Mouse (Mus musculus): ENCODE measurements around the gene Tecr. TPM values are rescaled to one million over a fixed set of nuclear protein-coding genes. Genes with fewer than 3 reads are reported as not detected.

The Tecr gene
- total and polyA plus RNA-seq, 2 experiments from 2014 or later: 327 to 380 TPM

DNA sequence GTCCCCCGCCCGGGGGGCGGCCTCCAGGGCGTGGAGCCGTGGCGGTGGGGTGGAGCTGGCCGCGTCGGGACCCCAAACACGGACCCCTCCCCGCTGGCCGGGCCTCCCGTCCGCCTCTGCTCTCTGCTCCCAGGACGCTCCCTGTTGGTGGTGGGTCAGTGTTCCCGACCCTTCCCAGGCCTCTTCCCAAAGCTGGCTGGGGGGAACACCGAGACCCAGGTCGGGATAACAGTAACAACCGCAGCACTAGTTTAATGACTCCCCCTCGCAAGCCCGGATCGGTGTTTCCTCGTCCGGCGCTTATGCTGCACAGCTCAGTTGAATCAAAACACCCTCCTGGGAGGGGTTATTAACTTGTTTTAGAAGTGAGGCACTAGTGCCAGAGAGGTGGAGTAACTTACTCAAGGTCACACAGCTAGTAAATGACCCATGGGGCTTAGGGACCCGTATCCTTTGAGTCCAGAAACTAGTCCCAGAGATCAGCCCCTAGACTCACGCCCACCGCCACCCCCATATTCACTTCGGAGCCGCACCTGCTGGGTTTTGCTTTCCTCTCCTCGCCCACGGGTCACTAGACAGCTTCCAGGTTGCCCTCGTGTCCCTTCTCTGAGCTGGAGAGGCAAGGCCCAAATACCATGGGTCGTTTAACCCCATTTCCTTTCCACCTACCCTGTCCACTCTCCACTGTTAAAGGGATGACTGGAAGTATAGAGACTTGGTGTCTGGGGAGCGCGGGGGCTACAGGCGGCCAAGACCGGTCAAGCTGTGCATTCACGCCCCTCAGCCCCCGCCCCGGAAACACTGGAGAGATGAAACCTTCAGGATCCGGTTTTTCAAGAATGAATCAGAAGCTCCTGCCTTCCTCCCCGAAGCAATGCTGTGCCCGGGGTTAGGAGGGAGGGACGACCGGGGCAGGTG, 45.2 kb upstream of the Tecr start:
- Histone ChIP-seq H3K4me2 (ENCODE audit: low read depth, low read length) (peak overlapping the region; percentile 83), H3K4me3 (ENCODE audit: low read depth, low read length) (peak overlapping the region; percentile 82), H3K4me1 (ENCODE audit: control insufficient read depth, insufficient read depth) (peaks cover 15% of the 10 kb centered on the region), H3K9me3 (replicated peaks; ENCODE audit: control insufficient read depth, low read length) (no peaks in the 10 kb centered on the region), H3K27me3 (ENCODE audit: control insufficient read depth, insufficient read depth, low read length) (no peaks in the 10 kb centered on the region), H3K9ac (replicated peaks; ENCODE audit: low read depth, low read length) (peak overlapping the region; percentile 75), H3K36me3 (replicated peaks; ENCODE audit: control insufficient read depth, insufficient read depth, low read length) (no peaks in the 10 kb centered on the region; the same call in 1 of the 2 replicates), H3K27ac (ENCODE audit: low read depth) (peak overlapping the region; percentile 74)
- DNase-seq (ENCODE audit: low spot score) (peak; percentile 17), ATAC-seq (ENCODE audit: insufficient read depth, low read depth) (peak; percentile 21)
- TF ChIP-seq CTCF (IDR thresholded peaks at IDR 0.05; ENCODE audit: low read depth): no peak
- TF ChIP-seq EP300 (IDR thresholded peaks at IDR 0.05; ENCODE audit: low read depth): no peak
- WGBS: 2% methylated on average over 46 of the region's 46 CpGs

DNA sequence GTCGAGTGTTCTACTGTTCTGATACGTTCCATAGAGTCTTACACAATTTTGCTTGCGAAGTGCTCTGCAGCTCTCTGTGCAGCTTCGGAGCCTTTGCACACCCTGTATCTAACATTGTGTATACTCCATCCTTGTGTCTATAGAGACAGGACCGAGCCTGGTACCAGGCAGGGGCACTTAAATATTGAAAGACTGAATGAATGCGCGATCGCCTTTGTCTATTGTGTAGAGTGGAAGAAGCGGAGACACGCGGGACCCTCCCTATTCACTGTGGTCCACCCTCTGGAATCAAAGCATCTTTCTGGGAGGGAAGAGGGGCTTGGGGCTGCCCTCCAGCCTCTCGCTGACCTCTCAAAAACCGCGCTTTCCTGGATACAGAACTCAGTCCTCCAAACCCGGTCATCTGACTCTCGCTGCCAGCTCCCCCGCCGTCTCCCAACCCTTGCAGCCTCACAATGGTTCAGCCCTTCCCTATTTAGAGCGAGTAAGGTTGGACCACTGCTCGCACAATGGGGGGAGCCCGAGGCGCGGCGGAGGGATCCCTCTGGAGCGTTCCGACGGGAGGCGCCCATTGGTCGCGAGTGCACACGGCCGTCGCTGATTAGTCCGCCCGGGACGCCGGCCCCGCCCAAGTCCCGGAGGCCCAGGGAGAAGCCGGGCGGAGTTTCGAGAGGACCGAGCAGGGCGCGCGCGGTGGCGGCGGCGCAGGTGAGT, 44.4 kb upstream of the Tecr start, which contains the start of gene Gipc1:
TSS of gene Gipc1 (plus strand) at position 648 of the 714 bp plus-strand sequence.
- peak within 1 kb of the TSS; percentile 74 for H3K27ac ChIP-seq (ENCODE audit: low read depth)
- no peaks in the 10 kb centered on the region for H3K27me3 ChIP-seq (ENCODE audit: control insufficient read depth, insufficient read depth, low read length)
- peak within 1 kb of the TSS; percentile 83 for H3K4me2 ChIP-seq (ENCODE audit: low read depth, low read length)
- no peaks in the 10 kb centered on the region; the same call in 1 of the 2 replicates for H3K36me3 ChIP-seq (replicated peaks; ENCODE audit: control insufficient read depth, insufficient read depth, low read length)
- WGBS: 4% methylated on average over 49 of the region's 50 CpGs
- H3K4me3 ChIP-seq (ENCODE audit: low read depth, low read length): peak within 1 kb of the TSS; percentile 82
- ATAC-seq (ENCODE audit: insufficient read depth, low read depth): peak; percentile 94
- peak; percentile 97 for DNase-seq (ENCODE audit: low spot score)
- H3K9me3 ChIP-seq (replicated peaks; ENCODE audit: control insufficient read depth, low read length): no peaks in the 10 kb centered on the region
- H3K4me1 ChIP-seq (ENCODE audit: control insufficient read depth, insufficient read depth): peaks cover 15% of the 10 kb centered on the region
- TF ChIP-seq CTCF (IDR thresholded peaks at IDR 0.05; ENCODE audit: low read depth) (no peak), EP300 (IDR thresholded peaks at IDR 0.05; ENCODE audit: low read depth) (peak; percentile 88)
- peak within 1 kb of the TSS; percentile 75 for H3K9ac ChIP-seq (replicated peaks; ENCODE audit: low read depth, low read length)

DNA sequence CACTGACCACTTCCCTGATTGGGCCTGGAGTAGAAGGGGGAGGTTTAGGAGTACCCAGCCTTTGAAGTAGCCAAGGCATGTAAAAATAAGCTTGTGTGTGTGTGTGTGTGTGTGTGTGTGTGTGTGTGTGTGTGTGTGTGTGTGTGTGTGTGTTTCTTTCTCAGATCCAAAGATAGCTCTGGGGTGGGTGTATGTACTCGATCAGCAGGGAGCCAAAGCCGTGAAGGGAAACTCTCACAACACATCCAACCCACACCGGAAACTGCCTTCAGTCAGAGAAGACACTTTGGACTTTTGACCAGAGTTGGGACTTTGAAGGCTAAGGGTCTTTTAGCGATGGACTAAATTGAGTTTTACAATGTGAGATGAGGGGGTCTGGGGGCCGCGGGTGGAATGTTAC, 41.9 kb upstream of the Tecr start:
- Histone ChIP-seq H3K36me3 (replicated peaks; ENCODE audit: control insufficient read depth, insufficient read depth, low read length) (no peaks in the 10 kb centered on the region; the same call in 1 of the 2 replicates), H3K4me1 (ENCODE audit: control insufficient read depth, insufficient read depth) (peaks cover 15% of the 10 kb centered on the region), H3K4me3 (ENCODE audit: low read depth, low read length) (no peak overlapping the region), H3K27me3 (ENCODE audit: control insufficient read depth, insufficient read depth, low read length) (no peaks in the 10 kb centered on the region), H3K9me3 (replicated peaks; ENCODE audit: control insufficient read depth, low read length) (no peaks in the 10 kb centered on the region), H3K4me2 (ENCODE audit: low read depth, low read length) (no peak overlapping the region), H3K27ac (ENCODE audit: low read depth) (no peak overlapping the region), H3K9ac (replicated peaks; ENCODE audit: low read depth, low read length) (no peak overlapping the region)
- TF ChIP-seq EP300 (IDR thresholded peaks at IDR 0.05; ENCODE audit: low read depth): no peak
- TF ChIP-seq CTCF (IDR thresholded peaks at IDR 0.05; ENCODE audit: low read depth): no peak
- no peak for DNase-seq (ENCODE audit: low spot score)
- WGBS: 90% methylated on average over 6 of the region's 6 CpGs
- no peak for ATAC-seq (ENCODE audit: insufficient read depth, low read depth)

DNA sequence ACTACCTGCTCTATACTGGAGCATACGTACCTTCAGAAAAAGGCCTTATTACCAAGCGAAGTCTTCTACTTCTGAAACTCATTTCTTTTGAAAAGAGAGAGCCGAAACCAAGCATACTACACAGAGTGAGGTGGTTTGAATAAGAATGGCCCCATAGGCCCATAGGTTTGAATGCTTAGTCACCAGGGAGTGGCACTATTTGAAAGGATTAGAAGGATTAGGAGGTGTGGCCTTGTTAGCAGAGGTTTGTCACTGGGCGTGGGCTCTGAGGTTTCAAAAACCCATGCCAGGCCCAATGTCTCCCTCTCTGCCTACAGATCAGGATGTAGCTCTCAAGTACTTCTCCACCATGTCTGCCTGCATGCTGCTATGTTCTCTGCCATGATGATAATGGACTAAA, 40.3 kb upstream of the Tecr start:
- Histone ChIP-seq H3K27me3 (ENCODE audit: control insufficient read depth, insufficient read depth, low read length) (no peaks in the 10 kb centered on the region), H3K4me3 (ENCODE audit: low read depth, low read length) (no peak overlapping the region), H3K36me3 (replicated peaks; ENCODE audit: control insufficient read depth, insufficient read depth, low read length) (no peaks in the 10 kb centered on the region), H3K27ac (ENCODE audit: low read depth) (no peak overlapping the region), H3K4me1 (ENCODE audit: control insufficient read depth, insufficient read depth) (peaks cover 5% of the 10 kb centered on the region), H3K4me2 (ENCODE audit: low read depth, low read length) (no peak overlapping the region), H3K9ac (replicated peaks; ENCODE audit: low read depth, low read length) (no peak overlapping the region), H3K9me3 (replicated peaks; ENCODE audit: control insufficient read depth, low read length) (no peaks in the 10 kb centered on the region)
- no peak for ATAC-seq (ENCODE audit: insufficient read depth, low read depth)
- no peak for TF ChIP-seq CTCF (IDR thresholded peaks at IDR 0.05; ENCODE audit: low read depth)
- 91% methylated on average over 4 of the region's 4 CpGs for WGBS
- no peak for DNase-seq (ENCODE audit: low spot score)

DNA sequence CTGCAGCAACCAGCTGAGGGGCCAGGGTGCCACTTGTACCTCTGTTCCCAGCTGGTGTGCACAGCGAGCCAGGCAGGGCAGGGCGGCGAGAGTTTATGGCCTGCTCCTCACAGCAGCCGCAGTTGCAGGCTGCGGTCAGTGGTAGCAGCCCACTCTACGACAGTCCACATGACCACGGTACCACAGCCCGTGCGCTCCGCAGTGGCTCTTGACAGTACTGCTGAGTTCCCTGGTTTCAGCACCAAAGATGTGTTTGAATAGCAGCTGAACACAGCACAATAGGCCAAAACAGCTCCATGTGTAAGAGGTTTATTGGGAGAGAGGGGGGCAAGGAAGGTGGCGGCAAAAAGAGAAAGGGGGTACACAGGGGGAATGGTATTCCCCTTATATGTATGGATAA, 39.7 kb upstream of the Tecr start:
- H3K36me3 ChIP-seq (replicated peaks; ENCODE audit: control insufficient read depth, insufficient read depth, low read length): no peaks in the 10 kb centered on the region
- WGBS: 93% methylated on average over 11 of the region's 11 CpGs
- TF ChIP-seq EP300 (IDR thresholded peaks at IDR 0.05; ENCODE audit: low read depth) (no peak), CTCF (IDR thresholded peaks at IDR 0.05; ENCODE audit: low read depth) (no peak)
- DNase-seq (ENCODE audit: low spot score) (no peak), ATAC-seq (ENCODE audit: insufficient read depth, low read depth) (no peak)
- H3K27ac ChIP-seq (ENCODE audit: low read depth): no peak overlapping the region
- no peak overlapping the region for H3K9ac ChIP-seq (replicated peaks; ENCODE audit: low read depth, low read length)
- no peak overlapping the region for H3K4me2 ChIP-seq (ENCODE audit: low read depth, low read length)
- no peaks in the 10 kb centered on the region for H3K27me3 ChIP-seq (ENCODE audit: control insufficient read depth, insufficient read depth, low read length)
- H3K4me1 ChIP-seq (ENCODE audit: control insufficient read depth, insufficient read depth): peaks cover 4% of the 10 kb centered on the region; the same call in 1 of the 2 replicates
- no peak overlapping the region for H3K4me3 ChIP-seq (ENCODE audit: low read depth, low read length)
- H3K9me3 ChIP-seq (replicated peaks; ENCODE audit: control insufficient read depth, low read length): no peaks in the 10 kb centered on the region

All from heart, postnatal 0 days (tissue).